Mouse (Mus musculus): Measurements from ENCODE around the gene Tmem88. TPM values are rescaled to one million over a fixed set of nuclear protein-coding genes. Genes with fewer than 3 reads are reported as not detected.

Gene Tmem88
- total RNA-seq, 2 experiments from 2014 or later, result 6.1 to 7.0 TPM

GRCm38 (mm10) chr11:69357690-69358089 lies 40.3 kb downstream of the Tmem88 start:
- DNase-seq, result peak; percentile 64

DNA sequence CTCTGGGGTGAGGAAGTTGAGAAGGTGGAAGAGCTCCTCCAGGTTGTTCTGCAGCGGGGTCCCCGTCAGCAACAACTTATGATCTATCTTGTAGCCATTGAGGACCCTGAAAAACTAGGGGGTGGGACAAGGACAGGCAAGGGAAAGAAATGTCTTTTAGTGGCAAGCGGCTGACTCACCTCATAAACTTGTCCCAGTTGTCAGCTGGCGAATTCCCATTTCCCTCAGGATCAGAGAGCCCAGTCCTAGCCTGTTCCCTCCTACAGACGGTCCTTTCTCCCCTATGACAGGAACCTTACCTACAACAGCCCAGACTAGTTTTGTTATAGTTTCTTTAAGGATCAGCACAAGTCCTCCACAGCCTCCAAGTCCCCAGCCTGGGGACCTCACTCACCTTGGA lies 41.5 kb downstream of the Tmem88 start:
- no peak for DNase-seq

Other genes starting within 250 kb of the Tmem88 start
- under 1 TPM in 1 of 2 experiments, not detected in 1; 0.18 TPM for gene Alox12b, start 241.2 kb downstream of the Tmem88 start, total RNA-seq (2021)
- gene Alox8, start 200.4 kb downstream of the Tmem88 start, total RNA-seq (2021), result not detected
- not detected for gene Gucy2e, start 161.2 kb downstream of the Tmem88 start, total RNA-seq (2021)
- gene Cntrob, start 74.5 kb downstream of the Tmem88 start, total RNA-seq (2021), result 1 to 10 TPM; 1.2 to 2.5 TPM
- gene Trappc1, start 74.3 kb downstream of the Tmem88 start, total RNA-seq (2021), result 10 to 100 TPM; 39.6 to 48.3 TPM
- gene Kcnab3, start 72.0 kb downstream of the Tmem88 start, total RNA-seq (2021), result under 1 TPM in 1 of 2 experiments, not detected in 1; 0.13 TPM
- under 1 TPM in 1 of 2 experiments, not detected in 1; 0.35 TPM for gene Rnf227, start 57.8 kb downstream of the Tmem88 start, total RNA-seq (2021)
- 10 to 100 TPM; 12.0 to 13.9 TPM for gene Chd3, start 28.8 kb downstream of the Tmem88 start, total RNA-seq (2021)
- gene Naa38, start 2.7 kb downstream of the Tmem88 start, total RNA-seq (2021), result 10 to 100 TPM; 60.4 to 65.0 TPM
- gene Cyb5d1, start 2.6 kb downstream of the Tmem88 start, total RNA-seq (2021), result 10 to 100 TPM; 26.5 to 26.9 TPM
- gene Kdm6b, start 15.4 kb upstream of the Tmem88 start, total RNA-seq (2021), result 10 to 100 TPM; 23.9 to 27.7 TPM
- gene Dnah2, start 150.9 kb upstream of the Tmem88 start, total RNA-seq (2021), result under 1 TPM; 0.03 to 0.48 TPM
- under 1 TPM; 0.35 to 0.69 TPM for gene Efnb3, start 162.0 kb upstream of the Tmem88 start, total RNA-seq (2021)
- gene Wrap53, start 182.0 kb upstream of the Tmem88 start, total RNA-seq (2021), result 1 to 10 TPM; 3.4 to 3.7 TPM
- gene Trp53, start 182.1 kb upstream of the Tmem88 start, total RNA-seq (2021), result 10 to 100 TPM; 12.2 to 12.7 TPM
- gene Atp1b2, start 207.7 kb upstream of the Tmem88 start, total RNA-seq (2021), result 100 to 1,000 TPM; 365 to 378 TPM
- gene Shbg, start 219.7 kb upstream of the Tmem88 start, total RNA-seq (2021), result under 1 TPM in 1 of 2 experiments, not detected in 1; 0.62 TPM
- 1 to 10 TPM; 2.3 to 2.8 TPM for gene Sat2, start 223.8 kb upstream of the Tmem88 start, total RNA-seq (2021)
- 10 to 100 TPM; 76.0 to 77.1 TPM for gene Fxr2, start 234.8 kb upstream of the Tmem88 start, total RNA-seq (2021)